Mouse (Mus musculus): ENCODE results near the gene CK137956.

Gene CK137956

GRCm38 (mm10) chr4:127907151-127907550 is 63.6 kb downstream of the CK137956 start:
- DNase-seq, result no peak

GRCm38 (mm10) chr4:127903954-127904353 is 66.8 kb downstream of the CK137956 start:
- no peak for DNase-seq

- DNase-seq, result no peak
These were observed 69.8 kb downstream of the CK137956 start for GRCm38 (mm10) chr4:127900893-127901456.

- no peak for DNase-seq
These were observed 81.7 kb downstream of the CK137956 start for GRCm38 (mm10) chr4:127889071-127889470.

- no peak for DNase-seq
These were observed 91.8 kb downstream of the CK137956 start for GRCm38 (mm10) chr4:127878966-127879365.

Measured in right cerebral cortex, adult 18-20 months (tissue).